Mouse (Mus musculus): ENCODE measurements around the gene Glycam1.

- TF ChIP-seq CTCF (IDR thresholded peaks at IDR 0.05; ENCODE audit: borderline replicate concordance, insufficient read depth, low read length) (no peak), POLR2A (IDR thresholded peaks at IDR 0.05; ENCODE audit: low read depth, low read length) (no peak)
These were observed 45.2 kb downstream of the Glycam1 start for GRCm38 (mm10) chr15:103519386-103520378.
